Mouse (Mus musculus) mature B cell (primary cell): ENCODE results near the gene Chrm1.

Experiments used
- in situ Hi-C: fragments of 300-500 bp; cut with MboI; formaldehyde crosslinking; loops from 2 replicates; pipeline ENCODE4 v1.14.3; 2019

The Chrm1 gene

DNA sequence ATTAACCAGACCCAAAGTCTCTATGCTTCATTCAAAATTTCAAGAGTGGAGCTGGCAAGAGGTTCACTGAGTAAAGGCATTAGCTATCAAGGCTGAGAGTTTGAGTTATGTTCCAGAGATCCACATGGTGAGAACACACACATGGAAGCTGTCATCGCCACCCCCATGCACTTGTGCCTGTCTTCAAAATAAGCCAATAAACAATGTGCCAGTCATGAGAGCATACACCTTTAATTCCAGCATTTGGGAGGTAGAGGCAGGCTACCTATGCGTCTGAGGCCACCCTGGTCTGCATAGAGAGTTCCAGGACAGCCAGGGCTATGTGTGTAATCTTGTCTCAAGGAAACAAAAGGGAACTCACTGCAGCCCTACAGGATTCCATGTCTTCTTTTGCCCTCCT lies 20.0 kb downstream of the Chrm1 start:
- in situ Hi-C loops, result loop anchor here (10.0 kb wide), 1 partner anchor 119 kb away; no protein-coding TSS in a partner anchor

DNA sequence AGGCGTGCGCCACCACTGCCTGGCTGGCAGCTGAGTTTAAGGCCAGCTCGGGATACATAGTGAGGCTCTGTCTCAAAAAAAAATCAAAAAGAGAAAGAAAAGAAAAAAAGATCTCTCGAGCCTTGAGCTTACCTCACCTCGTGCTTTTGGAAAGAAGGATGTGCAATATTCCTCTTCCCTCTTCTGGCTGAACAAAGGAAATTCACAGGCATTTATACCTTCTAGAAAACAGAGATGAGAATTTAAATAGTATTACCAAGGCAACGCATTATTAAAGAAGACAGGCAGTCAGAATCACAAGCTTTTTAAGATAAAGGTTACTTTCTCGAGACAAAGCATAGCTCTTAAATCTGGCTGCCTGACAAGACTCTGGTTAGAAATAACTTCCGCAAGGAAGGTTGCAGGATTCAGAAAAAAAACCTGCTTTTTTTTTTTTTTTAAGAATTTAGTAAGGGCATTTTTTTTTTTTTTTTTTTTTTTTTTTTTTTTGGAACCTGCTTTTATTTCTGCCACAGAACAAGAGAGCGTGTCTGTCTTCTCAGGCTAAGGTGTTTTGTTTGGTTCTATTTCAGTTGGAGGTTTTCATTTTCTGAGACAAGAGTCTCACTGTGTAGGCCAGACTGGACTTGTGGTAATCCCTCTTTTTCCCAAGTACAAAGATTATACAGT lies 28.4 kb downstream of the Chrm1 start:
- in situ Hi-C loops, result no loop called here

- in situ Hi-C loops, result no loop called here
Observed at GRCm38 (mm10) chr19:8692740-8693139, 29.2 kb downstream of the Chrm1 start.

- in situ Hi-C loops, result no loop called here
Observed at GRCm38 (mm10) chr19:8695330-8695729, 31.7 kb downstream of the Chrm1 start.

DNA sequence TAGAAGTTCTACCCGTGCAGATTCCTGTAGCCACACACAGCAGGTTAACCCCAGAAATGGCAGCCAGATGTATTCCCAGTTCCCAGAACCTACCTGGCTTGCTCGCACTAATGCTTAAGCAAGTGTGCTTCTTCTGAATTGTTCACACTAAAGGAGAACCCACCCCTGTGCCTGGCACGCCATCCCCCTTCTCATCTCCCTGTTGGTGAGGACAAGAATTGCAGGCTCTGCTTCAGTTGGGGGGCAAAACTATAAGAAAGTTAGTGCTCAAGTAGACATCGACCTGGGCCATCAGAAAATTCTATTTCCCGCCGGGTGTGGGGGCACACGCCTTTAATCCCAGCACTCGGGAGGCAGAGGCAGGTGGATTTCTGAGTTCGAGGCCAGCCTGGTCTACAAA lies 36.1 kb downstream of the Chrm1 start:
- in situ Hi-C loops, result no loop called here

DNA sequence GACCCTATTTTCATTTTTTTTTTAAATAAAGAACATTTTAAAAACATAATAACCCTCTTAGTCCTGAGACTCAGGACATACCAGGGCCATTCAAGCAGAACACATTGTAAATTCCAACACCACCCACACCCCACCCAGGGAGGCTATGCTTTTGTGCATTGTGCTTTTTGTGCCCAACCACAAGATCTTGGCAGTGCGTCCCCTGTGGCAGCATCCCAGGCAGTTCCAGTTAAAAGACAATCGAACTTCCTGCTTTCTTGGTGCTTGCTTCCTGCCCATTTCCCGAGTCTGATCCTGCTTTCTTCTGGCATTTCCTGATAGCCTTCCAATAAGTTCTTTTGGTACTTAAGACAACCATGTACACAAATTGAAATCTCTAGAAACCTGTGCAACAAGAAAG lies 38.9 kb downstream of the Chrm1 start:
- in situ Hi-C loops, result no loop called here

GRCm38 (mm10) chr19:8703571-8703970 lies 40.0 kb downstream of the Chrm1 start:
- in situ Hi-C loops, result no loop called here

- in situ Hi-C loops, result no loop called here
Observed at GRCm38 (mm10) chr19:8705026-8705708, 41.6 kb downstream of the Chrm1 start.

DNA sequence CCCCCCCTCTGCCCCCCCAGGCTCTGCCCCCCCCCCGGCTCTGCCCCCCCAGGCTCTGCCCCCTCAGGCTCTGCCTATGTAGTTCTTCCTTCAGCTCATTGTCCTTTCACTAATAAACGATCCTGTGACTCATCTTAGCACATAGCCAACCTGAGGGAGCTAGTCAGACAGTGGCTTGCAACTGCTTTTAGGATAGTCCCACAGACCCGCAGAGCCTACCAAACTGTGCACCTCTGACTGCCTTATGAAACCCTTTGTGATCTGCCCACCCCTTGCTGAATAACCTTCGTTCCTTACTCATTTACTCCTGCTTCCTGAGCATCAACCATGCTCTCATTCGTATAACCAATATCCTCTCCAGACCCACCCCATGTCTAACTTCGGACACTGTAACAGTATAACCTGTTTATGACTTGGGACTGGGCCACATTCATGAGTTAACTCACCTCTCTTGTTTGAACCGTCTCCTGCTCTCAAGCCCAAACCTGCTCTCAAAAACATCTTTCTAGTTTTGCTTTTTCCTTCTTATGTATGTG lies 42.6 kb downstream of the Chrm1 start:
- in situ Hi-C loops, result no loop called here

DNA sequence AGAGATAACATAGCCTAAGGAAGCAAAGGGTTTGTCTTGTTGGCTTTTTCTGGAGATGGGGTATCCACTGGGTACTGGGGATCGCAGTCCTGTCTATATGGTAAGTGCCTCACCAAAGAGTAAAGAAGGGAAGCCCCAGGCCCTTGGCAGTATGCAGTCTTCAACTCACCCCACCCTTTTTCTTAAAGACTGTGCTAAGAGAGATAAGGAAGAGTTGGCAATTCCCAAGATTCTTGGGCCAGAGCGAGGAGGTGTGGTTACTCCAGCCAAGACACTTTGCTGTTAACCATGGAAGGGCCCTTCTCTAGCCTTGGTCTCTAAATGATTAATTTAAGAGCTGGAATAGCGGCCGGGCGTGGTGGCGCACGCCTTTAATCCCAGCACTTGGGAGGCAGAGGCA lies 43.3 kb downstream of the Chrm1 start:
- in situ Hi-C loops, result no loop called here

GRCm38 (mm10) chr19:8708954-8709353 lies 45.4 kb downstream of the Chrm1 start:
- in situ Hi-C loops, result no loop called here

- in situ Hi-C loops, result no loop called here
Observed at GRCm38 (mm10) chr19:8710057-8710456, 46.5 kb downstream of the Chrm1 start.

GRCm38 (mm10) chr19:8711506-8711905 lies 47.9 kb downstream of the Chrm1 start:
- in situ Hi-C loops, result no loop called here

GRCm38 (mm10) chr19:8711949-8712869 lies 48.6 kb downstream of the Chrm1 start:
- in situ Hi-C loops, result no loop called here

DNA sequence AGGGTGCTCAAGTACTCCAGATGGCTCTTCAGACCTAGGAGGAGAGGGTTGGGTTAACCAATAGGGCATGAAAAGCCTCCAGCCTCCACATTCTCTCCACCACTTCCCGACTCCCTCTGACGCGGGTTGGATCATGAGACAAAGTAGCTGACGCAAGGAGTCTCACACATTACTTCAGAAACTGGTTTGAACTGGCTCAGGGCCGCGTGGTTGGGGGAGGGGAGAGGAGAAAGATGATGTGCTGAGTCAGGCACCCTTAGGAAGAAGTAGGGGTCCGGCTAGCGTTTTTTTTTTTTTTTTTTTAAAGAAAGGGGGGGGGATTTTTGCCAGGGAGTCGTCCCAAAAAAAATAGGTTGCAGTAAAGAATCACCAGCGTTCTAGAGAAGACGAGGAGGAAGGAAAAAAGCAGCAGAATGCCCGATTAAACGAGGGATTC lies 49.3 kb downstream of the Chrm1 start:
- in situ Hi-C loops, result no loop called here

- in situ Hi-C loops, result no loop called here
Observed at GRCm38 (mm10) chr19:8713306-8713996, 49.9 kb downstream of the Chrm1 start.

DNA sequence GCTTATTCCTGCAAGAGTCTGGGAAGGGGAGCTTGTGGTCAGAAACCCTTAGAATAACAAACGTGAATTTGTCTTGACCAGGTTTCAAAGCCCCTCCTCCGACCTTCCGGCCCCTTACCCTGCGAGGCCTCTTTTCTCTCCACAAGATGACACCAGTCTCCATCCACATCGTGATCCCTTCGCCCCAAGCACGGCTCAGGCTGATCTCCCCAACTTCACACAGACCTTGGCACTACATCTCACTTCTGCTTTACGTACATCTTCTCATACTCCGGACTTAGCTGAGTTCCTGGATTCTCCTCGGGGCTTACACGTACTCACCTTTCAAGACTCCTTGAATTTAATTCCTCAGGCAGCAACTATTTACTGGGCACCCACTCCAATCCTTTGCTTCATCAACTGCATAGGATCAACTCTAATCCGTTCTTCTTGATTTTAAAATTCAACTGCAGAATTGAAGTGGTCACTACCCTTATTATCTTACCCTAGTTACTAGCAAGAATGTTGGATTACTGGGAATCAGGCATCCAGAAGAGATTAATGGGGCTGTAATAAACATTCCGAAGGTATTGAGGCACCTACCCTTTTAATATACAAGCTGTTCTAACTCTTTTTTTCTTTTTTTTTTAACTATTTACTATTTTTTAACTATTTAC lies 50.5 kb downstream of the Chrm1 start:
- in situ Hi-C loops, result no loop called here

GRCm38 (mm10) chr19:8714653-8715481 lies 51.3 kb downstream of the Chrm1 start:
- in situ Hi-C loops, result no loop called here

DNA sequence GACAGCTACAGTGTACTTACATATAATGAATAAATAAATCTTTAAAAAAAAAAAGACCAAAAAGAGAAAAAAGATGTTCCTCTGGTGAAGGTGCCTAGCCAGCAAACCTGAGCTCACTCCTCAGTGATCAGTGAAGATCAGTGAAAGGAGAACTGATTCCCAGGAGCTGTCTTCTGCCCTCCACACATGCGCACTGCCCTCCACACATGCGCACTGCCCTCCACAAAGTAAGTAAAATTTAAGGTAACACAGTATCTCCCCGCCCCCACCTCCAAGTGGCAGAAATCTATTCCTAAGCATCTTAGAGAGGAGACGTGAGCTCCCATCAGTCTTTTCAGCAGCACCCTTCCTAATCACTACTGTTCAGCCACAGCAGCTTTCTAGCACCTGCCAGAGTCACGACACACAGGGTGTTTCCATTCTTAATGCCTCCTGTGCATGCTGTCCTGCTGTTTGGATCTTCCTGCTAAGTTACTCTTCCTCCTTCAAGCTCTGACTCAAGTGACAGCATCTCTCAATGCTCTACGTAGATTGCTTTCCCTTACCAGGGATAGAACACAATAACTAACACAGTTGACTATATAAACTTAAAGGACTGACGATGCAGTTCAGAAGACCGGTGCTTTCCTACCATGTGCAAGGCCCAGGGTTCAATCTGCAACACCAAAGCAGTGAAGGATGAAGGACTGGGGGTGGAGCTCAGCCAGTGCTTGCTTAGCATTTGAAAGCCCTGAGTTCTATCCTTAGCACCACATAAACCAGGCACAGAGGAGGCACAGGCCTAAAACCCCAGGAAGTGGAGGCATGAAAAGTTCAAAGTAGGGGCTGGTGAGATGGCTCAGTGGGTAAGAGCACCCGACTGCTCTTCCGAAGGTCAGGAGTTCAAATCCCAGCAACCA lies 52.5 kb downstream of the Chrm1 start:
- in situ Hi-C loops, result no loop called here
